Mouse (Mus musculus) right cerebral cortex, postnatal 14 days (tissue): Measurements from ENCODE around the gene Dusp22.

ENCODE experiments used
- DNase-seq: peaks from one replicate; pipeline ENCODE4 v3.0.0; 2022

Dusp22 gene

DNA sequence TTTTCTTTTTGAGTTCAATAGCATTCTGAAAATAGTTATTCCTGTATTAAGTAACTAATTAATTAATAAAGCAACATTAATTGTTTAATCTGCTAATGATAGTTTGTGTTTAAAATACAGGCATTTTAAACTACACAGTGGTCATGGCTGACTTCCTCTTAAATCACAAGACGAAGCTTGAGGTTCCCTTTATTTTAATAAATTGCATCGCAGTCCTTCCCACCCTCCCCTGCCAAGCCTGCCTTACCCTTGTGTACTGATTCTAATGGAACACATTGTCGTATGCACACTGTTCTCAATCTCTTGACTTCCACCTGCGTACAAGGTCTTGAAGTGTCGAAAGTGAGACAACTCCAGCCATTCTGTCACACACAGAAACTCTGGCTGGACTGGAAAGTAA lies 14.1 kb downstream of the Dusp22 start:
- no peak for DNase-seq

DNA sequence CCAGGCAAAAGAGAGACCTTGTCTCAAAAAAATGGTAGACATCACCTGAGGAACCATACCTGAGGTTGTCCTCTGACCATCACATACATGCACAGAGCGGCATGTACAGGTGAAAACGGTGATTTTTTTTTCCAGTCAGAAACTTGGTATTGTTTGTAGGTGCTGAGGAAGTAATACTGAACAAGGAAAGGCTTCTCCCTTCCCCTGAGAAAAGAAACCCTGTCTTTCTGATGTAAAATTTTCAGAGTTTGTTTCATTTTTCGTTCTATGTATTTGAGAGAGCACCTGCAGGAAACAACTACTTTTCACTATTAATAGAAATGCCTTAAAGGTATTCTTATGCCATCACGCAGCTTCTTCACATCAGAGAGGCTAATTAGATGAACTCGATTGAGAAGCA lies 19.0 kb downstream of the Dusp22 start:
- DNase-seq = no peak

DNA sequence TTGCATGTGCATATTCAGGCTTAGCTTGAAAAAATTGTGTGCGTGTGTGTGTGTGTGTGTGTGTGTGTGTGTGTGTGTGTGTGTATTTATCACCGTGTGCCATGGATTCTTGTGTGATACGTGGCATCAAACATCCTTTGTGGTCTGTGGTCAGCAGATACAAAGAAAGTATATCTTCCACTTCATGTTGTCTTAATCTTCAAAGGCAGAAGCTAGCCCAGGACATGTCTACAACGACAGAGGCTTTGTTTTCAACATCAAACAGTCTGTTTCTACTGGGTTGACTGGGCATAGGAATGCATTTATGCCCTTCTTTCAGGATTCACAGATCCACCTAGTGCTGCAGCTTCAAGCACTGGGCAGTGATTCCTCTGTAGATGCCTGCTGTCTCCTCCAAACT lies 22.1 kb downstream of the Dusp22 start:
- no peak for DNase-seq

DNA sequence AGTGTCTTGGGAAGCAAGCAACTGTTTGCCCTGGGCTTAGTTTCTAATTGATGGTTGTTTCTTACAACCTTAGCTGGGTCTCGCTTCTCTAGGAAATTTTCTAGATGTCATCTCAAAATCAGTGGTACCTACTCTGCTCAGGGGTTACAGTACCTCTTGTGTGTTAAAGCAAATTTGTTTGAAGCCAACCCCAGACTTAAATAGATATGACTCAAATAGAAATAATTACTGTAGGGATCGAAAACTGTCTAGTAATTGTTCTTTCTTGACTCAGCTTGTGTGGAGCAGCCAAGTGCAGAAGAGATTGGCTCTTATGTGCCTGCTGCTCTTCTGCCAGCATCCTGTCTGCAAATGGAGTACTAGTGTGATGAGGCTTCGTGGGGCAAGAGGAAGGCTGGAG lies 22.5 kb downstream of the Dusp22 start:
- DNase-seq = no peak

DNA sequence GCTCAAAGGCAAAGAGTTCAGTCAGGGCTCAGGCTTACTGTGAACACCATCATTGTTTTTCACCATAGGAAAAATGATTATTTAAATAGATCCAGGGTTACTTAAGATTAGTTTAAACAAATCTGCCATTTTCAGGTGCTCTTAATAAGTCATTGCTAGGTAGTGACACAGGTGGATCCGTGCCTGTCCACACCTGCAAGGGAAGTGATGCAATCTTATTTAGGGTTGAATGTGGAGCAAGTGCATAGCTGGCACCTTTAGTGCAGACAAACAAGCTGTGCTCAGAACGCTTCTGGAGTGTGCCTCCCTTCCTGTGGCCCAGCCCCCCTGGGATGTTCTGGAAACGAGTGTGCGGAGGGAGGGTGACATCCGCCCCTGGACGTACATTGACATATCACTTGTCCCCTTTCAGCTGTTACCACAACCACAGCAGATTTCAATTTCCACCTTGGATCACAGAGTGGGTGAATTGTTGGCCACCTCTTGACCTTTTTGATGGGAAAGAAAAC lies 24.9 kb downstream of the Dusp22 start:
- DNase-seq = no peak

DNA sequence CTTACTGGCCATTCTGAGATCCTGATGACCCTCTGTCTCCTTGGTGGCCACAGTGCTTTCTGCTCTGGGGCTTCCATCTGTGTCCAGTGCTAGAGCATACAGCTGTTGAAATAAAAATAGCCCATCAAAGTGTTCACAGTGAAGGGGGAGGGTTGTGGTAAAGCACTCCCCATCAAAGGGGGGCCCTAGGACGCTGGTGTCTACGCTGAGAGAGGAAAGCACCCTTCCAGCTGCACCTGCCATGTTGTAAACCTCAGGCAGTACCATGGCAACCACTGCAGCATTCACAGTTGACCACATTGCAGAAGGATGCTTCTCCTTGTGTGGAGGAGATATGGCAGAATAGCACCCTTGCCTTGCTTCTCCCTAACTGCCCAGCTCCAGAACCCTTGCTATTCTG lies 26.2 kb downstream of the Dusp22 start:
- DNase-seq = no peak

DNA sequence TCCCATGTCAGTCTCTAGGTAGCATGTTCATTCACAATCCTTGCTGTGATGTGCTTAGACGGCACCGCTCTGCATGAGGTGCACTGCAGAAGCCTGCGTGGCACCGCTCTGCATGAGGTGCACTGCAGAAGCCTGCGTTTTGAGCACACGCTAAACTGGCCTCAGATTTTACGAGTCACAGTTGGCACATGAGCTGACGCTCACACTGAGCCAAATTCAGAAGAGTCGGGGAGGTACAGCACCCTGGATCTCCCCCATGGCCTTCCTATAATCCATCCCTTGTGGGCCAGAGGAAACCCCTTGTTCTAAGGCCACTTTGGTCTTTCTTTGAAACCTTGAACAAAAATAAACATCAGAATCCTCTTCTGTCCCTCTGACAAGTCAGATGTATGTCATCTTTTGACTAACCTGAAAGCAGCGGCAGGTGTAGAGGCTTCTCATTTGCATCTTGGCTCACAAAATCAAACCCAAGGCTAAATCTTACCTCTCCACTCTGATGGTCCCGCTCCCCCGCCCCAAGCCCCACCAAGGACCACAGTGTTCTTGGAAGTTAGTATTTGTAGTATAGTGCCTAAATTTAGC lies 28.3 kb downstream of the Dusp22 start:
- no peak for DNase-seq

DNA sequence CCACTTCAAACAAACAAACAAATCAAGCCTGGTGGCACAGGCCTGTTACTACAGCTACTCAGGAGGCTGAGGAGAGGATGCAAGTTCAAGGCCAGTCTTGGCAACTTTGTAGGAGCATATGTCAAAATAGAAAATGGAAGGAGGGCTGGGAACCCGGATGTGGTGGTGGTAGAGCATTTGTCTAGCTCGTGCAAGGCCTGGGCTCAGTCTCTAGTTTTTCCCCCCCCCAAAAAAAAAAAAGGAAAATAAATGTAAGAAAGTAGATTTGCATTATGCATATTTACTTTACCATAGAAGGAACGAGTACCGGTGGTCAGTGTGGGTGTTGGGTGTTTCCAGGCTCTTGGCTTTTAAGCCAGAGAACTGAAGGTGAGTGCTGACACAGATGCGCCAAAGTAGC lies 29.7 kb downstream of the Dusp22 start:
- no peak for DNase-seq

DNA sequence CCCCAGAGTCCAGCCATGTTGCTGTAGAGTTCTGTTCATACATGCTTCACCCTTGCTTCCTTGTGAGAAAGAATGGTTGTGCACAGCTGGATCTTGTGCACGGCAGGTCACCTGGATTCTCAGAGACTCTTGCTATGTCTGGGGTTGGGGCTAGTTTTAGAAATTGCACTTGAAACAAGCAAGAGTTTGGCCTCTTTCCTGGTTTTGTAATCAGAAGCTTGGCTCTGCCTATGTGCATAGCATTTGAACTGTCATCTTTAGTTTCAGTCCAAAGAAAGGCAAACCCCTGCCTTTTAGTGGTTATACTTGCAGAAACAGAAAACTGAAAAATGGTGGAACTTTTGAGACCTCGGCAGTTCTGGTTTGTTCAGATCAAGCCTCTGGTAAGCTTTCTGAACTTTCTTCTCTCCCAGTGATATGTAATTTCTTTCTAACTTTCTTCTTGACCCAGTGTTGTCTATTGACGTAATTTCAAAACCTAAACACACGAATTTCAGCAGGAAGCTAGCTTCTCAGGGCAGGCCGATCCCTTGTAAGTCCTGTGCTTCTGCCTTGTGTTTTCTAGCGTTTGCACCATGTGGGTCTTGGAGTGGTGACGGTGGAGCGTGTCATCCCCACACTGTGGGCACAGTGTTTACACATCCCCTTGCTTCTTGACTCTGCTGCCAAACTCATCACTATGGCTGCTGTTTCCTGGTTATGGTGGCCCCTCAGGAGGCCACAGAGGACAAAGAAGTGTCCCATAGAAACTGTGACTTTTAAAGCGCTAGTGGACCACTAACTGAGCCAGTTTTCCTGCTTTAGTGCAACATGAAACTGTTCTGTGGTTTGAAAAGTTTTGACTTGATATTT lies 31.9 kb downstream of the Dusp22 start:
- no peak for DNase-seq

DNA sequence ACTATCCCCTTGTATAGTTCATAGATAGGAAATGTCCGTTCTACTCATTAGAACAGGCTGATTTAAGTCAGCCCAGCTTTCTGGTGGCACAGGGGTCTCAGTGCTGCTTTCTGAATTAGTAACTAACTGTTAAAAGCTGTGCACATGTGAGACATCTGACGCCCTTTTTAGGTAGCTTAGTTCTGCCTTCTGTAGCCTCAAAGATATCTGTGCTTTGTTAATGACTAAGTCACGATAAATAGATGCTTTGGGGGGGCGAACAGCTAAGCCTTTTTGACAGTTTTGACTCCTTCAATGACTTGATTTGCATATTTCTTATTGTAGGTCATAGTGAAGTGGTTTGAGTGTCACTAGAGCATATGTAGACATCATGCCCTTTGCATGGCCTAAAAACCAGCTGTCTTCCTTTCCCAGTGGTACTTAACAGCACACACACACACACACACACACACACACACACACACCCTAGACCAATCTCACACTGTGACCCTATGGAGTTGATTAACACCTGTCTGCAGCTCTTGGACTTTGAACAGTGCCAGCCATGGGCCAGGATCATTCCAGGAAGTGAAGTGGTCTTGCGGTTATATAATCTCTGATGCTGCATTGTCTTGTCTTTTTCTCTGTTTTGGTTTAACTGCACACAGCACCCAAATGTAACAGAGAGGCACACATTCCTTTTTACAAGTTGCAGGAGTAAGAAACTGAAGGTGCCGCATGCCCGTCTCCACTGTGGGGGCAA lies 33.0 kb downstream of the Dusp22 start:
- no peak for DNase-seq

DNA sequence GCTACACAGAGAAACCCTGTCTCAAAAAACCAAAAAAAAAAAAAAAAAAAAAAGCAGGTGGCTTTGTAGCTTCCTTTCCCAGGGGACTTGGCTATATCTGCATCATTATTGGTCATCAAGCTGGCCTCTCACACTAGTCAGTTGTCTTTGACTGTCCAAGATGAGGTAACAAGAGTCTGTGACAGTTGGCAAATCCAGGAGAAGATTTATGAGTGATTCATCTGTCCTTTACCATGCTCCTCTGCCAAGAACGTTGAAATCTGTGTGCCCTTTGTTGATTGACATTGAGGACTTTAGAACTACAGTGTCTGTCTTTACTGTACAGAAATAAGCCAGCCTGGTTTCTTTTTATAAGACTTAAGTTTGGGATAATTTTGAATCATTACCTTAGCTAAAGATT lies 35.4 kb downstream of the Dusp22 start:
- DNase-seq = no peak

DNA sequence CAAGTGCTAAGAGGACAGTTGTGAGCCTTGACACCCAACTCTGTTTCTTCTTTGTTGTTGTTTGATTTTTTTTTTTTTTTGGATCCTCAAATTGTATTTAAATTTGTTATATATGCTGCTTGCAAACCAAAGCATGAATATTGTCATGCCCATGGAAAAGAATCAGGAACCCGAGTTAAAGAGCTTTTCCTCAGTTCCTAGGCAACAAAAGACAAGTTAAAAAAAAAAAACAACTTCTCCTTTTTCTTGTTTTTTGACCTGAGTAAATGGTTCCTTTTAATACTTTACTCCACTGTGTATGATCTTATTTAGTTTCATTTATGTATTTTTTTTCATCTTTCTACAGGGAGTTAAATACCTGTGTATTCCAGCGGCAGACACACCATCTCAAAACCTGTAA lies 36.1 kb downstream of the Dusp22 start:
- no peak for DNase-seq

DNA sequence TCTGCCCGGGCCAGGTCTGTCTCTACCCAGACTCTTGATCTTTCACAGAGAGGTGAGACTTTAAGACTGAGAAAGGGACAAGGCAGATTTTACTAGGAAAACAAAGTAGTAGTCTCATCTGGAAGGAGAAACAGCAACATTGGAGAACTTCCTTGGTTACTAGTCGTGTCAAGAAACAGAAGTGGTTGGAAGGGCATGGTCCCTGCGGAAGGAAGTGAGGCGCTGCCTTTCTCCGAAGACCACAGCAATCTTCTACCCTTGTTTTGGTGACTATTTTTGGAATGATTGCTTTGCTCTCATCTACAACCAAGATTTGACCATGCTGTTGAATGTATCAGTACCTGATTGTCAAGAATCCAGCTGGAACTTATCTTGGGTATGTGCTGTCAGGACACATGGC lies 38.1 kb downstream of the Dusp22 start:
- no peak for DNase-seq

DNA sequence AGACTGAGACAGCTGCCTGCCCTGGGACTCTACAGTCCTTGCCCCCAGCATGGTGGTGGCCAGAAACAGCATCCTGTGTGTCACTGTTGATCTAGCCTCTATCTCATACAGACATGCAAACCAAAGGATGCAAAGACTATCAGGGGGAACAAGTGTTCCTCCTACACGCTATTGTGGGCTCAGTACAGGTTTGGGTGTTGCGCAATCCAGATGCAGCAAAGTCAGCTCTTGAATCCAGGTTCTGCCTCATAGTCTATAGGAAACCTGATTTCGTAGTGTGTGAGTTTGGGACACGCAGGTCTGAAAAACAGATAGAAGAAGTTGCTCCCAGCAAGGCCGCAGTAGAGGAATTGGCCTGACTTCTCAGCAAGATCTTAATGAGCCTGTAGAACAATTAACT lies 42.9 kb downstream of the Dusp22 start:
- no peak for DNase-seq

DNA sequence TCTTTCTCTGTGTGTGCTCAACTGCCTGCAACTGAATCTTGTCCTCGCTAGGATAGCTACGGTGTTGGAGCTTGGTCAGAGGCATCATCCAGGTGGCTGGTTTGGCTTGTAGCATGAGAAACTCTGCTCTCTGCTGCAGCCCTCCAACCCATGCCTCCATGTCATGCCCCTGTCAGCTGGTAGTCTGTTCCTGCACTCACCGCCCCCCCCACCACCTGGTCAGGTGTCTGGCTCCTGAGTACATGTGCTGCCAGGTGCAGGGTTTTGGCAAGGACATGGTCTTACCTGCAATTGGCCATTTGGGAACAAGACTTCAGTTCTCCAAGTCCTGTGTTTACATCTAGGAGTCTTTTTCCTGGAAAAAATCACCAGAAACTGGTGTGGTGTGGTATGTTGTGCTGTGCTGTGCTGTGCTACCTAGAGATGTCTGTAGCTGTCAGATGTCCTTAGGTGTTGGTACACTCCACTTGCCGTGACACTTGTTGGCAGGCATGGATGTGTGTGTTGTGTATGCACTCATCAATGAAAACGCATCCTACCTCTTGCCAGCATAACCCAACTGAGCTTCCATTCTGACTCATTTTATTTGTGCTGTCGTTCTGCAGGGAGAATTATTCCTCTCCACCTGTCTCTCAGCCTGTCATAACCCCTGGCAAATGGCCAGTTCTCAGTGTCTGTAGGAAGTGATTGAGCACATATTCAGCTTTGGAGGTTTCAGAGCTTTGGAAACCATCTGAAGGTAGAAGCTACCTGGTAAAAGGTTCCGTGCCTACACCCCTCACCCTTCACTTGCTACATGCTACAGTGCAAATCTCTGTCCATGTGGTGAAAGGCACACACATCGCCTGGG lies 44.7 kb downstream of the Dusp22 start:
- no peak for DNase-seq

DNA sequence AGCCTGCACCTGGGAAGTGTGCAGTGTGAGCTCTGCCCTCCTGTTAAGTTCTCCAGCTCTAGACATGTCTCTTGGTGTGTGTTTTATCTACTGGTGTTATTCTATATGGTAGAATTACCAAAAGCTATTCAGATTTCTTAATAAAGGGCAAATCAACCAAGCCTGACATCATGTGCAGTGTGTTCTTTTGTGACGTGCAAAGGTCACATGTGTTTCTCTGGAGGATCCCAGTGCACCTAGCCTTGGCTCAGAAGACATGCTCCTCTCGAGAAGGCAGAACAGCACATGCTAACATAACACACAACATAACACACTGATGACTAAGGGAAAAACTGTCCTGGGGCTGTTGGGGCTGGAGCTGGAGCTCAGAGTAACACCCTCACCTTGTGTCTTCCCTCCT lies 51.3 kb downstream of the Dusp22 start:
- no peak for DNase-seq

DNA sequence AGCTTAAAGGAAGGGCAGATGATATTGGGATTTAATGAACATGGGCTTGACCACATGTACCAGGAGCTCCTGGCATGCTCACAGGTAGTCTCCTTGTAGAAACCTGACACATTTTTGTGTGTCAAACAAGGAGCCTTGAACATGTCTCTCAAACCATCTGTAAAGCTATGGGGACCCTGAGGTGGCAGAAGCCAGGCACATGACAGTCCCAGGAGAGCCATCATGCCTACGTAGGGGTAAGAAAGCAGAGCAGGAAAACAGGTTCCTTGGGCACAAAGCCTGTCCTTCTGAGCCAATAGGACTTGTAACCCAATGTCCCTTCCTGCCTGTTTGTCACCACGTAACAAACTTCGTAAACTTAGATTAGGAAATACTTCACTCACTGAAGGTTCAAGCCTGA lies 51.9 kb downstream of the Dusp22 start:
- DNase-seq = no peak

DNA sequence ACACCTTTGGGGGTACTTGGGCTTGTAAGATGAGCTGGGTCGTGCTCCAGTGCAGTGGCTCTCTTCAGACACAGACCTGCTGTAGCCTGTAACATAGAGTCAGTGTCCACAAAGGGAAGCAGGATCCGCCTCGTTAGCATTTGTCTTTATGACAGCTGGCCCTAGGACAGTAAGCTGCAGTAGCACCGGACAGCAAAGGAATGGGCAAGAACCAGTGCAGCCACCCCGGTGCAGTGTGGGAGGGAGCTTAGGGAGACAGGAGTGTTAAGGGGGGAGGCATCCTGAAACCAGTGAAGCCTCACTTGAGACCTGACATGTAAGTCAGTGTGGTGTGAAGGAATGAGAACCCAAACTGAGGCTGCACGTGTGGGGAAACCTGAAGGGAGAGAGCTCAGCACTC lies 52.5 kb downstream of the Dusp22 start:
- no peak for DNase-seq

DNA sequence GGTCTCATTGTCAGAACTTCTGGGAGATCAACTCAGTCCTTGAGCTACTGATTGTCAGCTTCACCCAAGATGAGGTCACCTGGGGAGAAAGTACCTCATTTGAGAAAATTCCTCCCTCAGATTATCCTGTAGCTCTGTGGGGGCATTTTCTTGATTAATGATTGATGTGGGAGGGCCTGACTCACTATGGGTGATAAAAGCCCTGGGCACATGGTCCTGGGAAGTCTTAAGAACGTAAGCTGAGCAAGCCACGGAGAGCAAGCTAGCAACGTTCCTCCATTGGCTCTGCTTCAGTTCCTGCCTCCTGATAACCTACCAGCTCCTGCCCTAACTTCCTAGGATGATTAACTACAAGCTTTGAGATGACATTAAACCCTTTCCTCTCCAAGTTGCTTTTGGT lies 53.8 kb downstream of the Dusp22 start:
- no peak for DNase-seq

DNA sequence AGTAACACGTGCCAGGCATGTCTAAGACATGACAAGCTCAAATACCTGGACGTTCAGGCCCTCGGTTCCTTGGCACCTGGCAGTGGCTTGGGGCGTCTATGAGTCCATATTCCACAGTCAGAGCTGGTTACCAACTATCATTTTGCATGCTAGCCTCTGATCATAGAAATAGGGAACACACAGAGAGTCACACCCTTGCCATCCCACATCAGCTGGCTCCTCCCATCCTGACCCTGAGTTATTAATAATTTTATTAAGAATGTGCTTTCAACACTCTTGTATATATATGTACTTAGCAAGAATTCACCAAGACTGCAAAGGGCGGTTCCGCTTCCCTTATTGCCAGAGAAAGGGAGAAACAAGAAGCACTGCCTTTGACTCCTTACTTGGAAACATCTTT lies 54.8 kb downstream of the Dusp22 start:
- no peak for DNase-seq

DNA sequence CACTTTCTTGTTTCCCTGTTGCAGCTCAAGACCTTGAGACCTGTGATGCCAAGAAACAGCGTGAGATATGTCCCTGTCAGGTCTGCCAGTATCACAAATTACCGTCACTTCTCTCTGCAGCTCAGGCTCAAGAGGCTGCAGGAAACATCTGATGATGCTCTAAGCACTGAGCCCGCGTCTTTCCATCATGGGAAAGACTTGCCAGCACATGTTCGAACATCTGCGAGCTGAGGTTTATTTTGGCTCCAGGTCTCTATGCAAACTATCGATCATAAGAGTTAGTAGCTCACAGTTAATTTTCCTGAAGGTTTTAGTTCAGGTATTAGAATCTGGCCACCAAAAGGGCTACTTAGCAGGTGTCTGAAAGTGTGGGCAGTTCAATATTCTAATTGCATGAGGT lies 55.3 kb downstream of the Dusp22 start:
- no peak for DNase-seq

DNA sequence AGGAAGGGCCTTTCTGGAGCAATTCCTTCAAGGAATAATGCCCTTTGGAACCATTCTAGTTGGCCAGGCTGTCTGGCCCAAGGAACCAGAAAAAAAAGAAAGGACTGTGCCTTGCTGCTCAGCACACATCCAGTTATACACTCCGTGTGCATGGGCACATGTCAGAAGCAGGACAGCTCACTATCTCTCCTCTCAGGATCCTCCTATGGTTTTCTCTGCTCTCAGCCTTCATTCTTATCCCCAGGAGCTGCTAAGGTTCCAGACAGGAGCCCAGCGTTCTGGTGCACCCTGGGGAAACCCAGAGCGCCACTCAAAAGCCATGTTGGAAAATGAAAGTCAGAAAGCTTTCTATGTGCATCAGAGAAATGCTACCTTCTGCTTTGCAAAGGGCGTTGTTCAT lies 55.8 kb downstream of the Dusp22 start:
- no peak for DNase-seq

DNA sequence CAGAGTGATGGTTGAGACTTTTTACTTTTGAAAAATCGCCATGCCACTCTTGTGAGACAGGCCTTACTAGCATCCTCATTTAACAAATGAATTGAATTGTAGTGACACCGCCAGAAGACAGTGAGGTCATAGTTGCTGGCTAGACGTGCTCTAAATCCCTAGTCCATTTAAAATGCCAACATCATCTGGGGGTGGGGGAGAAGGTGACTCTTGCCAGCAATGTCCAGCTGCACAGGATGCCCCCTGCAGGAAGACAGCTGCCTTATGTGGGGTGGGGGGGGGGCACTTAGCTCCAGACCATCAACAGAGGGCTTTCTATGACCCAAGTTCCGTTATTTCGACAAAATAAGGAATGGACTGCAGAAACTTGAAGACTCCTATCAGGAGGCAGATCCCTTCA lies 56.8 kb downstream of the Dusp22 start:
- DNase-seq = no peak
